Mouse (Mus musculus) lung, embryonic 16.5 days (tissue): ENCODE measurements around the gene Gm6763. TPM values are rescaled to one million over a fixed set of nuclear protein-coding genes. Genes with fewer than 3 reads are reported as not detected.

Source experiments
- polyA plus RNA-seq: library from polyadenylated mRNA; unstranded; fragments of >200 nt; fragmentation: Nextera tagmentation; extraction: Ambion mirVana; gene quantifications from 2 replicates; pipeline ENCODE4 v1.2.1, GENCODE M21; 2015

The Gm6763 gene
- polyA plus RNA-seq, 1 experiment from 2014 or later = not detected

Other genes with a start within 250 kb of the Gm6763 start
- not detected in 2 replicates for gene Gm21293, start 8.5 kb upstream of the Gm6763 start, polyA plus RNA-seq
- not detected in 2 replicates for gene Gm8764, start 8.5 kb downstream of the Gm6763 start, polyA plus RNA-seq
- gene Gm21304, start 17.0 kb downstream of the Gm6763 start, polyA plus RNA-seq = not detected in 2 replicates
- gene Gm21312, start 25.5 kb downstream of the Gm6763 start, polyA plus RNA-seq = not detected in 2 replicates
- gene Gm20765, start 34.0 kb downstream of the Gm6763 start, polyA plus RNA-seq = not detected in 2 replicates
- not detected in 2 replicates for gene Gm4340, start 42.5 kb downstream of the Gm6763 start, polyA plus RNA-seq